Mouse (Mus musculus): Measurements from ENCODE around the gene Scrt2. TPM values are rescaled to one million over a fixed set of nuclear protein-coding genes. Genes with fewer than 3 reads are reported as not detected.
A peak's percentile ranks its signal among the peaks of the same experiment; 100 is the strongest.

Scrt2 gene
- total RNA-seq (2021) (not detected), polyA plus RNA-seq (2012; rRNA removed) (not detected in 2 replicates)
- long read RNA-seq = 0 reads

- Histone ChIP-seq H3K4me3 (0 out of 2 replicates have a peak within 1 kb of the TSS, but pooled peaks have one; percentile 29), H3K79me2 (replicated peaks; ENCODE audit: control insufficient read depth, insufficient read depth, low read length) (no peaks in the 10 kb centered on the region), H3K4me1 (ENCODE audit: control insufficient read depth, insufficient read depth, low read length) (no peaks in the 10 kb centered on the region), H3K9ac (ENCODE audit: low read depth, low read length) (no peak within 1 kb of the TSS), H3K36me3 (ENCODE audit: control insufficient read depth, insufficient read depth, low read length) (no peaks in the 10 kb centered on the region), H3K27ac (no peak within 1 kb of the TSS), H3K27me3 (ENCODE audit: control insufficient read depth, insufficient read depth, low read length) (peaks cover 10% of the 10 kb centered on the region)
- TF ChIP-seq POLR2A (IDR thresholded peaks at IDR 0.05; ENCODE audit: insufficient read depth, low read depth, low read length) (no peak), CTCF (IDR thresholded peaks at IDR 0.05) (no peak), EP300 (IDR thresholded peaks at IDR 0.05; ENCODE audit: insufficient read depth, low read depth, low read length) (no peak)
- DNase-seq = peak in 1 of 2 experiments; percentile 35
- intact Hi-C loops (cut with DNase I) = loop anchor here (5.0 kb wide), 1 partner anchor 54 kb away; no protein-coding TSS in a partner anchor
- WGBS = under 1% methylated on average over 24 of the region's 24 CpGs
These were observed at the start of gene Scrt2 for GRCm38 (mm10) chr2:152080685-152081541. Scrt2 (plus strand) TSS chr2:152081529.

- no peak for DNase-seq
- no peaks in the 10 kb centered on the region for H3K36me3 ChIP-seq (ENCODE audit: control insufficient read depth, insufficient read depth, low read length)
- no peak for TF ChIP-seq EP300 (IDR thresholded peaks at IDR 0.05; ENCODE audit: insufficient read depth, low read depth, low read length)
- TF ChIP-seq POLR2A (IDR thresholded peaks at IDR 0.05; ENCODE audit: insufficient read depth, low read depth, low read length) = no peak
- TF ChIP-seq CTCF (IDR thresholded peaks at IDR 0.05) = no peak
- intact Hi-C loops (cut with DNase I) = no loop called here
- no peaks in the 10 kb centered on the region for H3K4me1 ChIP-seq (ENCODE audit: control insufficient read depth, insufficient read depth, low read length)
- H3K79me2 ChIP-seq (replicated peaks; ENCODE audit: control insufficient read depth, insufficient read depth, low read length) = no peaks in the 10 kb centered on the region
- no peak overlapping the region for H3K27ac ChIP-seq
- H3K4me3 ChIP-seq = no peak overlapping the region
- H3K27me3 ChIP-seq (ENCODE audit: control insufficient read depth, insufficient read depth, low read length) = peaks cover 5% of the 10 kb centered on the region
- no peak overlapping the region for H3K9ac ChIP-seq (ENCODE audit: low read depth, low read length)
These were observed 41.2 kb upstream of the Scrt2 start for GRCm38 (mm10) chr2:152040101-152040500.

GRCm38 (mm10) chr2:152047116-152048002 lies 34.0 kb upstream of the Scrt2 start:
- no peak for TF ChIP-seq POLR2A (IDR thresholded peaks at IDR 0.05; ENCODE audit: insufficient read depth, low read depth, low read length)
- TF ChIP-seq EP300 (IDR thresholded peaks at IDR 0.05; ENCODE audit: insufficient read depth, low read depth, low read length) = no peak
- TF ChIP-seq CTCF (IDR thresholded peaks at IDR 0.05) = no peak
- no peak overlapping the region for H3K4me3 ChIP-seq
- no peaks in the 10 kb centered on the region for H3K79me2 ChIP-seq (replicated peaks; ENCODE audit: control insufficient read depth, insufficient read depth, low read length)
- peaks cover 10% of the 10 kb centered on the region for H3K27me3 ChIP-seq (ENCODE audit: control insufficient read depth, insufficient read depth, low read length)
- no peaks in the 10 kb centered on the region for H3K4me1 ChIP-seq (ENCODE audit: control insufficient read depth, insufficient read depth, low read length)
- H3K9ac ChIP-seq (ENCODE audit: low read depth, low read length) = no peak overlapping the region
- H3K27ac ChIP-seq = no peak overlapping the region
- WGBS = 8% methylated on average over 25 of the region's 25 CpGs
- H3K36me3 ChIP-seq (ENCODE audit: control insufficient read depth, insufficient read depth, low read length) = no peaks in the 10 kb centered on the region
- no peak for DNase-seq
- intact Hi-C loops (cut with DNase I) = no loop called here

- no peak overlapping the region for H3K9ac ChIP-seq (ENCODE audit: low read depth, low read length)
- whole genome bisulfite sequencing = 1% methylated on average over 82 of the region's 82 CpGs
- DNase-seq = no peak
- H3K4me1 ChIP-seq (ENCODE audit: control insufficient read depth, insufficient read depth, low read length) = no peaks in the 10 kb centered on the region
- peaks cover 10% of the 10 kb centered on the region for H3K27me3 ChIP-seq (ENCODE audit: control insufficient read depth, insufficient read depth, low read length)
- TF ChIP-seq POLR2A (IDR thresholded peaks at IDR 0.05; ENCODE audit: insufficient read depth, low read depth, low read length) = no peak
- no peak for TF ChIP-seq CTCF (IDR thresholded peaks at IDR 0.05)
- TF ChIP-seq EP300 (IDR thresholded peaks at IDR 0.05; ENCODE audit: insufficient read depth, low read depth, low read length) = no peak
- intact Hi-C loops (cut with DNase I) = no loop called here
- no peaks in the 10 kb centered on the region for H3K79me2 ChIP-seq (replicated peaks; ENCODE audit: control insufficient read depth, insufficient read depth, low read length)
- H3K4me3 ChIP-seq = peak overlapping the region; percentile 43
- no peaks in the 10 kb centered on the region for H3K36me3 ChIP-seq (ENCODE audit: control insufficient read depth, insufficient read depth, low read length)
- no peak overlapping the region for H3K27ac ChIP-seq
These were observed 33.0 kb upstream of the Scrt2 start for GRCm38 (mm10) chr2:152048003-152048980.

GRCm38 (mm10) chr2:152048981-152049441 lies 32.3 kb upstream of the Scrt2 start:
- WGBS = under 1% methylated on average over 24 of the region's 24 CpGs
- intact Hi-C loops (cut with DNase I) = no loop called here
- Histone ChIP-seq H3K27me3 (ENCODE audit: control insufficient read depth, insufficient read depth, low read length) (peaks cover 10% of the 10 kb centered on the region), H3K4me3 (peak overlapping the region; percentile 43), H3K79me2 (replicated peaks; ENCODE audit: control insufficient read depth, insufficient read depth, low read length) (no peaks in the 10 kb centered on the region), H3K36me3 (ENCODE audit: control insufficient read depth, insufficient read depth, low read length) (no peaks in the 10 kb centered on the region), H3K4me1 (ENCODE audit: control insufficient read depth, insufficient read depth, low read length) (no peaks in the 10 kb centered on the region), H3K9ac (ENCODE audit: low read depth, low read length) (no peak overlapping the region), H3K27ac (no peak overlapping the region)
- peak in 1 of 2 experiments; percentile 8 for DNase-seq
- TF ChIP-seq POLR2A (IDR thresholded peaks at IDR 0.05; ENCODE audit: insufficient read depth, low read depth, low read length) (no peak), EP300 (IDR thresholded peaks at IDR 0.05; ENCODE audit: insufficient read depth, low read depth, low read length) (no peak), CTCF (IDR thresholded peaks at IDR 0.05) (no peak)
